Mouse (Mus musculus) embryo, embryonic 11 days (tissue): Measurements from ENCODE around the gene Gm21887.
A peak's percentile ranks its signal among the peaks of the same experiment; 100 is the strongest.
"Not testable (repeated sequence)": the region's sequence is repeated elsewhere in the genome, so short reads cannot be mapped to it uniquely, and the experiment has no call there.

Experiments used
- DNase-seq: peaks from one replicate; pipeline ENCODE4 v3.0.0-alpha.2; 2015

The Gm21887 gene

GRCm38 (mm10) chrX:170015883-170016282 lies 6.4 kb downstream of the Gm21887 start:
- not testable (repeated sequence) for DNase-seq

- DNase-seq = peak; percentile 91
Observed at GRCm38 (mm10) chrX:170017333-170018245, 8.1 kb downstream of the Gm21887 start.

DNA sequence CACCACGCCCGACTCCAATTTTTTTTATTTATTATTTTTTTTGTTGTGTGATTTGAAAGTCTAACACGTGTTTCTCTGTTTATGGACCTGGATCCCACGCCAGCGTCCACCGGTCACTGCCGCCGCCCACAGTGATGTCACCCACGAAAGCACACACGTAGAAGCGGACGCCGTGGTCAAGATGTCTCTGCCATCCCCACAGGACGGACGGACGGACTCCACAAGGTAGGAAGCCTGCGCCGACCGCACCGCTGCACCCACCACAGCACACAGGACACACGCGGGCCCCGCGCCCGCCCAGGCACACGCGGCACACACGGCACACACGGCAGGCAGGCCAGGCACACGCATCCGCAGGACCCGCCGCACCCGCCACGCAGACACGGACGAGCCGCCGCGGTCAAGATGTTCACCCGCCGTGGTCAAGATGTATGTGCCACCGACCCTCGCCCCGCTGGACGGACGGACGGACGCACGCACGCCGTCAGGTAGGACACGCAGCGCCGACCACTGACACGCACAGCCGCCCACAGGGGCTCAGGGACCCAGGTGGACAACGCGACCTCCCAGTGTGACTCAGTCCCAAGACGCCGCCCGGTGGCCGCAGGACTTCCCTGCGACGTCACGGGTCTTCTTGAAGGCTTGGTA lies 9.2 kb downstream of the Gm21887 start:
- DNase-seq = peak; percentile 44

- peak; percentile 39 for DNase-seq
Observed at GRCm38 (mm10) chrX:170019219-170019953, 9.9 kb downstream of the Gm21887 start.

DNA sequence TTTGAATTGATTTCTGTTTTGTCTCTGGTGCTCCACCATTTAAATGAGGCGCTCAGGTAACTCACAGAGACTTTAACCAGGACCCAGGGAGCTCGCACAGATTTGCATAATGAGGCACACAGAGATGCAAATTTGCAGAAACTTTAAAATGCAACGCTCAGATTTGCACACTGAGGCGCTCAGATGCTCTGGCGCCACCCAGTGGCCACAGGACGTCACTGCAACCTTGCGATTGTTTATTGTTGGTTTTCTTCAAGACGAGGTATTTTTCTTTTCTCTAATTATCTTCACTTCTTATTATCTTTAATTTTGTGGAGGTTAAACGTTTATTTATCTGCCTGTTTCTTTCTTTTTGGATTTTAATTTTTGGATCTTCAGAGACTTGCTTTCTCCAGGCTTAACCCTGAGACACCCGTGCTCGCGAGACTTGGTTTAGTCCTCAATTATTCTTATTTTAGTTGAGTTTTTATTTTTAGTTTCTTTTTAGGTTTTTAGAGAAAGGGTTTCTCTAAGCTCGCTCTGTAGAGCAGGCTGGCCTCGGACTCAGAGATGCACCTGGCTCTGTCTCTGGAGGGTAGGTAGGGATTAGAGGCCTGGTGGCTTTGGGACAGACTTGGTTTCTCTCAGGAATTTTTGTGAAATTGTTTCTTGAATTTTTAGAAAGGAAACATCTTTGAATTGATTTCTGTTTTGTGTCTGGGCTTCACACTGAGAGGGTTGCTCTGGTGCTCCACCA lies 10.7 kb downstream of the Gm21887 start:
- DNase-seq = peak; percentile 54

DNA sequence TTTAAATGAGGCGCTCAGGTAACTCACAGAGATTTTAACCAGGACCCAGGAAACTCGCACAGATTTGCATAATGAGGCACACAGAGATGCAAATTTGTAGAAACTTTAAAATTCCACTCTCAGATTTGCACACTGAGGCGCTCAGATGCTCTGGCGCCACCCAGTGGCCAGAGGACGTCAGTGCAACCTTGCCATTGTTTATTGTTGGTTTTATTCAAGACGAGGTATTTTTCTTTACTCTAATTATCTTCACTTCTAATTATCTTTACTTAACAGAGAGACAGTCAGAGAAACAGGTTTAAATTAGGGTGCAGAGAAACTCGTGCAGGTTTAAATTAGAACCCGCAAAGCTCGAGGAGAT lies 11.2 kb downstream of the Gm21887 start:
- peak; percentile 83 for DNase-seq

DNA sequence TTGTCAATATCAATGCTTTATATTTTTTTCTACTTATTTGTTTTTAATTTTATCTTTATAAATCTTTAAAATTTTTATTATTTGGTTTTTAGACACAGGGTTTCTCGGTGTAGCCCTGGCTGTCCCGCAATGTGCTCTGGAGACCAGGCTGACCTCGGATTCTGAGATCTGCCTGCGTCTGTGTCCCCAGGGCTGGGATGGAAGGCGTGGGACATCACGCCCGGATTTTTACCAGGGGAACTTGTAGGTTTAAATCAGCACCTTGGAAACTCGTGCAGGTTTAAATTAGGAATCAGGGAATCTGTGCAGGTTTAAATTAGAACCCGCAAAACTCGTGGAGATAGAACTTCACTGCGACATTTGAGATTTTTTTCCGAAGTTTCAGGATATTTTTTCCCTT lies 11.7 kb downstream of the Gm21887 start:
- DNase-seq = peak; percentile 52

- DNase-seq = peak; percentile 82
Observed at GRCm38 (mm10) chrX:170021750-170022461, 12.4 kb downstream of the Gm21887 start.
